Mouse (Mus musculus): ENCODE data around the gene Efcab2. TPM values are rescaled to one million over a fixed set of nuclear protein-coding genes. Genes with fewer than 3 reads are reported as not detected.

The Efcab2 gene
- polyA plus RNA-seq, 1 experiment from 2014 or later: 12.6 TPM

- H3K4me2 ChIP-seq: no peak overlapping the region
- H3K27ac ChIP-seq: no peak overlapping the region
- ATAC-seq (ENCODE audit: low FRiP score): no peak
- H3K4me3 ChIP-seq: no peak overlapping the region
- no peaks in the 10 kb centered on the region for H3K36me3 ChIP-seq
- no peaks in the 10 kb centered on the region for H3K9me3 ChIP-seq
- 84% methylated on average over 1 of the region's 1 CpGs for WGBS
- H3K9ac ChIP-seq: no peak overlapping the region
- no peaks in the 10 kb centered on the region for H3K4me1 ChIP-seq (replicated peaks)
- no peaks in the 10 kb centered on the region for H3K27me3 ChIP-seq
Observed at GRCm38 (mm10) chr1:178455120-178455519, 49.2 kb downstream of the Efcab2 start.

- H3K27ac ChIP-seq: no peak overlapping the region
- no peak for ATAC-seq (ENCODE audit: low FRiP score)
- 87% methylated on average over 2 of the region's 2 CpGs for WGBS
Observed at GRCm38 (mm10) chr1:178458029-178458428, 52.1 kb downstream of the Efcab2 start.

GRCm38 (mm10) chr1:178463712-178464111, 57.8 kb downstream of the Efcab2 start:
- H3K4me3 ChIP-seq: no peak overlapping the region
- ATAC-seq (ENCODE audit: low FRiP score): peak; percentile 88

More at GRCm38 (mm10) chr1:178458029-178458428, 52.1 kb downstream of the Efcab2 start:
- Histone ChIP-seq H3K4me3 (no peak overlapping the region), H3K4me1 (replicated peaks) (no peaks in the 10 kb centered on the region), H3K4me2 (no peak overlapping the region), H3K9ac (no peak overlapping the region), H3K36me3 (no peaks in the 10 kb centered on the region), H3K27me3 (no peaks in the 10 kb centered on the region), H3K9me3 (no peaks in the 10 kb centered on the region)

GRCm38 (mm10) chr1:178464140-178464539, 58.3 kb downstream of the Efcab2 start:
- no peaks in the 10 kb centered on the region for H3K9me3 ChIP-seq
- H3K4me1 ChIP-seq (replicated peaks): peaks cover 4% of the 10 kb centered on the region; the same call in 1 of the 2 replicates
- no peak overlapping the region for H3K9ac ChIP-seq
- H3K36me3 ChIP-seq: no peaks in the 10 kb centered on the region
- H3K4me2 ChIP-seq: no peak overlapping the region
- H3K27ac ChIP-seq: no peak overlapping the region
- 50% methylated on average over 4 of the region's 4 CpGs for WGBS
- H3K4me3 ChIP-seq: no peak overlapping the region
- ATAC-seq (ENCODE audit: low FRiP score): peak; percentile 28; the same call in 1 of the 2 replicates
- no peaks in the 10 kb centered on the region for H3K27me3 ChIP-seq

More at GRCm38 (mm10) chr1:178463712-178464111, 57.8 kb downstream of the Efcab2 start:
- no peaks in the 10 kb centered on the region for H3K9me3 ChIP-seq
- no peak overlapping the region for H3K27ac ChIP-seq
- H3K27me3 ChIP-seq: no peaks in the 10 kb centered on the region
- no peak overlapping the region for H3K9ac ChIP-seq
- WGBS: 4% methylated on average over 2 of the region's 2 CpGs
- no peaks in the 10 kb centered on the region for H3K36me3 ChIP-seq
- H3K4me1 ChIP-seq (replicated peaks): peaks cover 4% of the 10 kb centered on the region; the same call in 1 of the 2 replicates
- H3K4me2 ChIP-seq: no peak overlapping the region

- Histone ChIP-seq H3K9me3 (no peaks in the 10 kb centered on the region), H3K4me3 (no peak overlapping the region), H3K36me3 (no peaks in the 10 kb centered on the region), H3K27me3 (no peaks in the 10 kb centered on the region), H3K4me1 (replicated peaks) (peaks cover 4% of the 10 kb centered on the region; the same call in 1 of the 2 replicates), H3K4me2 (no peak overlapping the region), H3K27ac (no peak overlapping the region), H3K9ac (no peak overlapping the region)
- no peak for ATAC-seq (ENCODE audit: low FRiP score)
- WGBS: 83% methylated on average over 6 of the region's 6 CpGs
Observed at GRCm38 (mm10) chr1:178467594-178467993, 61.7 kb downstream of the Efcab2 start.

GRCm38 (mm10) chr1:178468280-178468679, 62.4 kb downstream of the Efcab2 start:
- ATAC-seq (ENCODE audit: low FRiP score): no peak
- WGBS: 12% methylated on average over 2 of the region's 2 CpGs
- H3K9ac ChIP-seq: no peak overlapping the region
- no peaks in the 10 kb centered on the region for H3K9me3 ChIP-seq
- H3K27me3 ChIP-seq: no peaks in the 10 kb centered on the region
- peaks cover 4% of the 10 kb centered on the region; the same call in 1 of the 2 replicates for H3K4me1 ChIP-seq (replicated peaks)
- H3K4me2 ChIP-seq: no peak overlapping the region
- no peak overlapping the region for H3K27ac ChIP-seq
- no peaks in the 10 kb centered on the region for H3K36me3 ChIP-seq
- H3K4me3 ChIP-seq: no peak overlapping the region

GRCm38 (mm10) chr1:178483854-178484253, 78.0 kb downstream of the Efcab2 start:
- Histone ChIP-seq H3K27me3 (no peaks in the 10 kb centered on the region), H3K4me1 (replicated peaks) (0 out of 2 replicates have a peak, but pooled peaks cover 3% of the 10 kb centered on the region), H3K9ac (no peak overlapping the region), H3K4me2 (no peak overlapping the region), H3K27ac (no peak overlapping the region), H3K4me3 (no peak overlapping the region), H3K9me3 (no peaks in the 10 kb centered on the region), H3K36me3 (no peaks in the 10 kb centered on the region)
- no peak for ATAC-seq (ENCODE audit: low FRiP score)

- Histone ChIP-seq H3K36me3 (no peaks in the 10 kb centered on the region), H3K4me3 (no peak overlapping the region), H3K9me3 (no peaks in the 10 kb centered on the region), H3K27me3 (no peaks in the 10 kb centered on the region), H3K27ac (no peak overlapping the region), H3K4me2 (no peak overlapping the region), H3K4me1 (replicated peaks) (0 out of 2 replicates have a peak, but pooled peaks cover 3% of the 10 kb centered on the region), H3K9ac (no peak overlapping the region)
- ATAC-seq (ENCODE audit: low FRiP score): no peak
- 84% methylated on average over 5 of the region's 5 CpGs for WGBS
Observed at GRCm38 (mm10) chr1:178485138-178485867, 79.4 kb downstream of the Efcab2 start.

GRCm38 (mm10) chr1:178485868-178486220, 80.0 kb downstream of the Efcab2 start:
- Histone ChIP-seq H3K4me3 (no peak overlapping the region), H3K27ac (no peak overlapping the region), H3K4me2 (no peak overlapping the region), H3K27me3 (no peaks in the 10 kb centered on the region), H3K9ac (no peak overlapping the region), H3K9me3 (no peaks in the 10 kb centered on the region), H3K4me1 (replicated peaks) (0 out of 2 replicates have a peak, but pooled peaks cover 3% of the 10 kb centered on the region), H3K36me3 (no peaks in the 10 kb centered on the region)
- 73% methylated on average over 5 of the region's 5 CpGs for WGBS
- no peak for ATAC-seq (ENCODE audit: low FRiP score)

- 68% methylated on average over 5 of the region's 5 CpGs for WGBS
- H3K27me3 ChIP-seq: no peaks in the 10 kb centered on the region
- no peak overlapping the region for H3K4me3 ChIP-seq
- H3K4me1 ChIP-seq (replicated peaks): 0 out of 2 replicates have a peak, but pooled peaks cover 3% of the 10 kb centered on the region
- peak overlapping the region; percentile 25; the same call in 1 of the 2 replicates for H3K27ac ChIP-seq
- no peak overlapping the region for H3K9ac ChIP-seq
- H3K9me3 ChIP-seq: no peaks in the 10 kb centered on the region
- H3K36me3 ChIP-seq: no peaks in the 10 kb centered on the region
- no peak for ATAC-seq (ENCODE audit: low FRiP score)
- H3K4me2 ChIP-seq: no peak overlapping the region
Observed at GRCm38 (mm10) chr1:178486828-178487227, 80.9 kb downstream of the Efcab2 start.

GRCm38 (mm10) chr1:178489127-178489526, 83.2 kb downstream of the Efcab2 start:
- no peak overlapping the region for H3K4me3 ChIP-seq
- H3K9me3 ChIP-seq: no peaks in the 10 kb centered on the region
- H3K9ac ChIP-seq: no peak overlapping the region
- H3K27me3 ChIP-seq: no peaks in the 10 kb centered on the region
- ATAC-seq (ENCODE audit: low FRiP score): no peak
- no peak overlapping the region for H3K27ac ChIP-seq
- H3K4me1 ChIP-seq (replicated peaks): 0 out of 2 replicates have a peak, but pooled peaks cover 3% of the 10 kb centered on the region
- no peaks in the 10 kb centered on the region for H3K36me3 ChIP-seq
- no peak overlapping the region for H3K4me2 ChIP-seq
- WGBS: 46% methylated on average over 3 of the region's 3 CpGs

GRCm38 (mm10) chr1:178491733-178492132, 85.8 kb downstream of the Efcab2 start:
- H3K4me3 ChIP-seq: no peak overlapping the region
- H3K27ac ChIP-seq: no peak overlapping the region
- no peak overlapping the region for H3K9ac ChIP-seq
- H3K36me3 ChIP-seq: no peaks in the 10 kb centered on the region
- H3K9me3 ChIP-seq: no peaks in the 10 kb centered on the region
- no peak overlapping the region for H3K4me2 ChIP-seq
- H3K4me1 ChIP-seq (replicated peaks): no peaks in the 10 kb centered on the region
- no peaks in the 10 kb centered on the region for H3K27me3 ChIP-seq
- no peak for ATAC-seq (ENCODE audit: low FRiP score)
- 92% methylated on average over 5 of the region's 5 CpGs for WGBS

- H3K9me3 ChIP-seq: no peaks in the 10 kb centered on the region
- H3K4me2 ChIP-seq: no peak overlapping the region
- H3K36me3 ChIP-seq: no peaks in the 10 kb centered on the region
- no peaks in the 10 kb centered on the region for H3K27me3 ChIP-seq
- ATAC-seq (ENCODE audit: low FRiP score): no peak
- no peak overlapping the region for H3K4me3 ChIP-seq
- WGBS: 86% methylated on average over 2 of the region's 2 CpGs
- no peaks in the 10 kb centered on the region for H3K4me1 ChIP-seq (replicated peaks)
- no peak overlapping the region for H3K9ac ChIP-seq
- H3K27ac ChIP-seq: no peak overlapping the region
Observed at GRCm38 (mm10) chr1:178492493-178492892, 86.6 kb downstream of the Efcab2 start.

Data from hindbrain, embryonic 13.5 days (tissue).